Mouse (Mus musculus): ENCODE results near the gene Gm45711.

GRCm38 (mm10) chr8:104341678-104342077, 31.8 kb upstream of the Gm45711 start:
- TF ChIP-seq CTCF (IDR thresholded peaks at IDR 0.05; ENCODE audit: extremely low read depth, insufficient read depth, low read length) (no peak), POLR2A (IDR thresholded peaks at IDR 0.05; ENCODE audit: extremely low read depth, insufficient read depth, low read length) (no peak)

Data from cortical plate, adult 2 months (tissue).